Comparison of ENCODE assay signal across 25 mouse cellular contexts in genomic region chr2:166963257-166963656, GRCm38 (mm10).
"Had no signal": no experiment of that assay in that cellular context is flagged by ENCODE, and none has a peak within 500 bp of the region (broad histone marks: within the 10 kb centered on the region; RNA-seq: fewer than 3 reads in every experiment).

No protein-coding gene starts in this region.

- H3K4me1 ChIP-seq: forebrain, embryonic 15.5 days; heart, embryonic 15.5 days; hindbrain, embryonic 13.5 days; hindbrain, embryonic 15.5 days; limb, embryonic 13.5 days had no signal

- H3K9ac ChIP-seq: forebrain, embryonic 15.5 days; forebrain, postnatal 0 days; heart, embryonic 13.5 days; heart, embryonic 15.5 days; hindbrain, embryonic 13.5 days; hindbrain, embryonic 15.5 days; limb, embryonic 13.5 days; limb, embryonic 15.5 days; liver, embryonic 12.5 days; liver, embryonic 14.5 days had no signal

- H3K9me3 ChIP-seq: forebrain, embryonic 15.5 days; heart, embryonic 10.5 days; heart, embryonic 13.5 days; heart, embryonic 15.5 days; hindbrain, embryonic 13.5 days; hindbrain, embryonic 15.5 days; limb, embryonic 13.5 days; limb, embryonic 15.5 days; liver, embryonic 12.5 days had no signal

- H3K4me2 ChIP-seq: forebrain, embryonic 15.5 days; heart, embryonic 13.5 days; heart, embryonic 15.5 days; hindbrain, embryonic 13.5 days; hindbrain, embryonic 15.5 days; limb, embryonic 13.5 days; limb, embryonic 15.5 days; liver, embryonic 12.5 days had no signal

- DNase-seq: forebrain, postnatal 0 days; gastrocnemius, postnatal 14 days; gastrocnemius, postnatal 36 days; heart, adult 18-20 months; heart, postnatal 14 days; heart, postnatal 36 days; kidney, adult 8-10 months; kidney, postnatal 10 days; kidney, postnatal 36 days; layer of hippocampus, adult 9-11 months; layer of hippocampus, postnatal 36 days; left cerebral cortex, postnatal 4 days; lung, adult 18-20 months had no signal

- H3K27me3 ChIP-seq: forebrain, embryonic 15.5 days; heart, embryonic 13.5 days; heart, embryonic 15.5 days; hindbrain, embryonic 13.5 days; hindbrain, embryonic 15.5 days; limb, embryonic 13.5 days; limb, embryonic 15.5 days; liver, embryonic 12.5 days had no signal

- H3K27ac ChIP-seq: forebrain, embryonic 15.5 days; heart, embryonic 10.5 days; heart, embryonic 13.5 days; heart, embryonic 15.5 days; hindbrain, embryonic 13.5 days; hindbrain, embryonic 15.5 days; hindbrain, postnatal 0 days; limb, embryonic 13.5 days; limb, embryonic 15.5 days; liver, embryonic 12.5 days; liver, embryonic 14.5 days had no signal

- H3K4me3 ChIP-seq: forebrain, embryonic 15.5 days; heart, embryonic 10.5 days; heart, embryonic 13.5 days; heart, embryonic 15.5 days; hindbrain, embryonic 13.5 days; hindbrain, embryonic 15.5 days; limb, embryonic 13.5 days; limb, embryonic 15.5 days; liver, embryonic 12.5 days had no signal

- ATAC-seq: forebrain, embryonic 15.5 days; forebrain, postnatal 0 days; hindbrain, postnatal 0 days; intestine, embryonic 16.5 days; liver, embryonic 12.5 days had no signal
